Mouse (Mus musculus) MEL (cell line): Measurements from ENCODE around the gene Slc46a3.

Source experiments
- CTCF ChIP-seq, 3 experiments: IDR thresholded peaks in 2 of 3; conservative IDR thresholded peaks in 1 of 3; 2 replicates each; pipeline ENCODE4 v1.5.1; 2011 to 2012; ENCODE audit warnings: low read length in 3 of 3, low read depth in 2 of 3, mild to moderate bottlenecking in 2 of 3, improper control_type of control experiment in 1 of 3, inconsistent platforms in 1 of 3, mixed read lengths in 1 of 3, moderate library complexity in 1 of 3; ENCODE audit not compliant: control insufficient read depth in 1 of 3, insufficient read depth in 1 of 3, poor library complexity in 1 of 3, severe bottlenecking in 1 of 3
- E2F4 ChIP-seq: IDR thresholded peaks from 2 replicates; pipeline ENCODE4 v1.6.1; 2011; ENCODE audit warnings: low read depth, low read length, improper control_type of control experiment, borderline replicate concordance
- EP300 ChIP-seq, 2 experiments: IDR thresholded peaks; 2 replicates each; pipeline ENCODE4 v1.6.1; 2011; ENCODE audit warnings: improper control_type of control experiment in 2 of 2, low read length in 2 of 2, low read depth in 1 of 2, mild to moderate bottlenecking in 1 of 2
- ETS1 ChIP-seq: IDR thresholded peaks from 2 replicates; pipeline ENCODE4 v1.6.1; 2012; ENCODE audit warnings: low read depth, mild to moderate bottlenecking, inconsistent platforms, low read length, improper control_type of control experiment, moderate library complexity
- GABPA ChIP-seq: IDR thresholded peaks from 2 replicates; pipeline ENCODE4 v1.6.1; 2012; ENCODE audit warnings: low read depth, mild to moderate bottlenecking, inconsistent platforms, low read length, improper control_type of control experiment, moderate library complexity
- POLR2A ChIP-seq, 2 experiments: IDR thresholded peaks; 2 replicates each; pipeline ENCODE4 v1.6.1; 2011 to 2012; ENCODE audit warnings: low read length in 2 of 2, mild to moderate bottlenecking in 2 of 2, control low read depth in 1 of 2, improper control_type of control experiment in 1 of 2, low read depth in 1 of 2, moderate library complexity in 1 of 2; ENCODE audit not compliant: control insufficient read depth in 1 of 2, insufficient read depth in 1 of 2, poor library complexity in 1 of 2
- TAL1 ChIP-seq: IDR thresholded peaks from 2 replicates; pipeline ENCODE4 v1.6.1; 2012; ENCODE audit warnings: mild to moderate bottlenecking, inconsistent platforms, low read length, moderate library complexity, mixed read lengths
- USF1 ChIP-seq: IDR thresholded peaks from 2 replicates; pipeline ENCODE4 v1.6.1; 2014; ENCODE audit warnings: low read depth, mild to moderate bottlenecking, inconsistent platforms, low read length, improper control_type of control experiment, moderate library complexity

- no peak for TF ChIP-seq TAL1
- TF ChIP-seq EP300 (IDR thresholded peaks at IDR 0.05; ENCODE audit: low read depth in 1 of 2, low read length in 2 of 2) = no peak
- no peak for TF ChIP-seq GABPA
- no peak; a peak in 1 of 4 replicates for TF ChIP-seq POLR2A (IDR thresholded peaks at IDR 0.05; ENCODE audit: control insufficient read depth in 1 of 2, insufficient read depth in 1 of 2, low read depth in 1 of 2, low read length in 2 of 2, poor library complexity in 1 of 2)
- TF ChIP-seq E2F4 = no peak
- TF ChIP-seq CTCF (IDR thresholded peaks at IDR 0.05 in 2 of 3, conservative IDR thresholded peaks at IDR 0.05 in 1 of 3; ENCODE audit: control insufficient read depth in 1 of 3, insufficient read depth in 1 of 3, low read depth in 2 of 3, low read length in 3 of 3, poor library complexity in 1 of 3, severe bottlenecking in 1 of 3) = no peak
- no peak for TF ChIP-seq USF1
- no peak for TF ChIP-seq ETS1
These were observed 14.5 kb downstream of the Slc46a3 start for GRCm38 (mm10) chr5:147879971-147880682.
